Mouse (Mus musculus) stomach, postnatal 0 days (tissue): Measurements from ENCODE around the gene Pramel1.

Experiments
- CTCF ChIP-seq: IDR thresholded peaks from 2 replicates; pipeline ENCODE4 v1.5.1; 2016; ENCODE audit warnings: antibody characterized with exemption, low read depth, mild to moderate bottlenecking, moderate library complexity
- EP300 ChIP-seq: optimal IDR thresholded peaks from 2 replicates; pipeline ENCODE3; 2016; ENCODE audit warnings: antibody characterized with exemption

DNA sequence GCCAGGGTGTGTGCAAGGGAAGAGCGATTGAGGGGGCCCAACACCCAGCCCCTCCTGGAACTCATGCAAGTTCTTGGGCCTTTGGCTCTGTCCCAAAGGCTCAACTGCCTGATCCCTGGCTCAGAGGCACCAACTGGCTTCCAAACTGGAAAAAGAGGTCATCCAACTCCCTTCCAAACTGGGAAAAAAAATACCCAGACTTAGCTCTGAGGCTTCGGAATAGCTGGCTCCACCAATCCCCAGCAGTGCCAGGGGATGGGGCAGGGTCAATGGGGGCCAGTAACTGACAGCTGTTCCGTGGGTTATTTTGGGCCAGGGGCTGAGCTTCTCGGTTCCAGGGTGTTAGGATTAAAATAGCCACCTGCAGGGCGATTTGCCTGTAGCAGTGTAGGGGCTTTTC lies 45.5 kb upstream of the Pramel1 start:
- TF ChIP-seq CTCF (no peak), EP300 (no peak)
